Mouse (Mus musculus) cerebellum, postnatal 10 days (tissue): ENCODE data around the gene Gm3005.
"Not testable (repeated sequence)": the region's sequence is repeated elsewhere in the genome, so short reads cannot be mapped to it uniquely, and the experiment has no call there.

Experiments
- DNase-seq, 2 experiments: peaks; one replicate each; pipeline ENCODE4 v3.0.0; 2021; ENCODE audit warnings: mixed read lengths in 2 of 2

Gm3005 gene

DNA sequence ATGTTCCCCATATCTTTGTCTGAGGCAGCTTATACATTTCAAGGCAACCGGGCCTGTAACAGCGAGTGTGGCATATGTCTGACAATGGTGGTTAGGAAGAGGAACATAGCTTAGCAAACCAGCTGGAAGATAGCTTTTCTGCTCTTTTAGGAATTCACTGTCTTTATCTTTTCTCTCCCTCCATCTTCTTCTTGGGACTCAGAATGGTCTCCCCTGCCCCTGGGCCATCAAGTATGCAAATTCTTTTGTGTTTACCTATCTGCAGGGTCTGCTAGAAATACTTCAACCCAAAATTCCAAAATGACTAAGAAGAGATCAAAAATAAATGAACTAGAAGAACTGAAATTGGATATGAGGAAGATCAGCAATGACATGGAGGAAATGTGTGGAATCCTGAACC lies at the start of gene Gm3005:
Gene Gm3005 (plus strand): TSS at position 301 of the 400 bp plus-strand sequence.
- not testable (repeated sequence) for DNase-seq

DNA sequence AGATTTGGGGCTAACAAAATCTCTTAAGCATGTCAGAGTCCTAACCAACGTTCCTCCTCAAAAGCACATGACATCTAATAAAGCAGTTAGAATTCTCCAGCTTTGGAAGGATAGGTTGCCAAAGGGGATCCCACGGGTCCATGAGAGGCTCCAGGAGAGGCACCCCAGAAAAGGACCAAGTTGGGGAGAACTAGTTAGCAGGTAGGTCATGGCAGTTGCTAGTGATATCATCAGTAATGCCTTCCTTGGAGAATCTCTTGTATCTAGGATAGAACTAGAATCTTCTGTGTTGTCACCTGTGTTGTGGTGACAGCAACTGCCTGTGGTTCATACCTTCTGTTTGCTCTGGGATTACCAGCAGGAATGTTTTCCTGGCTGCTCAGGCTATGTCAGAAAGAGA lies 33.1 kb upstream of the Gm3005 start, which contains the start of gene Gm10413:
Gene Gm10413 (plus strand): TSS at position 301 of the 400 bp plus-strand sequence.
- not testable (repeated sequence) for DNase-seq

DNA sequence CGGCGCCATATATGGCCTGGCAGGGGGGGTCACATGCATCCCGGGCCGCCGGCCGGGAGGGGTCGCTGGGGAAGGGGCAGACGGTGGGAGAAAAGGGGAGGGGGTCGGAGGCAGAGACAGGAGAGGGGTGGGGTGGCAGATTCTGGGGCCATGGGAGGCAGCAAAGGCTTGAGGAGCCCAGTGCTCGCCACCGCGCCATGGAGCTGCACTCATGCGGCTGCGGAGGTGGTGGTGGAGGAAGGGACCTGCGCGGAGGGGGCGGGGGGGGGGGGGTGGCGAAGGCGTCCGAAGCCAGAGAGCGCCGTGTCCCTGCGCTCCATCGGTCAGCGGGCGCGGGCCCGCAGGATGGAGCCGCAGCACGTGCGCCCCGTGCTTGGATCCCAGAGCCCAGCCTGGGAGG lies 15.6 kb upstream of the Gm3005 start, which contains the start of gene Gm10409:
Gene Gm10409 (plus strand): TSS at position 301 of the 400 bp plus-strand sequence.
- peak in 1 of 2 experiments; percentile 0 for DNase-seq

DNA sequence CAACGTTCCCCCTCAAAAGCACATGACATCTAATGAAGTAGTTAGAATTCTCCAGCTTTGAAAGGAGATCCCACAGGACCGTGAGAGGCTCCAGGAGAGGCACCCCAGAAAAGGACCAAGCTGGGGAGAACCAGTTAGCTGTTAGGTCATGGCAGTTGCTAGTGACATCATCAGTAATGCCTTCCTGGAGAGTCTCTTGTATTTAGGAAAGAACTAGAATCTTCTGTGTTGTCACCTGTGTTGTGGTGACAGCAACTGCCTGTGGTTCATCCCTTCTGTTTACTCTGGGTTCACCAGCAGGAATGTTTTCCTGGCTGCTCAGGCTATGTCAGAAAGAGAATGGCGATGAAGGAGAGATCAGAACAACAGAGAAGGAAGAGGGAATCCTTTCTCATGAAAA lies 21.2 kb downstream of the Gm3005 start, which contains the start of gene Gm10408:
Gene Gm10408 (plus strand): TSS at position 301 of the 400 bp plus-strand sequence.
- not testable (repeated sequence) for DNase-seq

DNA sequence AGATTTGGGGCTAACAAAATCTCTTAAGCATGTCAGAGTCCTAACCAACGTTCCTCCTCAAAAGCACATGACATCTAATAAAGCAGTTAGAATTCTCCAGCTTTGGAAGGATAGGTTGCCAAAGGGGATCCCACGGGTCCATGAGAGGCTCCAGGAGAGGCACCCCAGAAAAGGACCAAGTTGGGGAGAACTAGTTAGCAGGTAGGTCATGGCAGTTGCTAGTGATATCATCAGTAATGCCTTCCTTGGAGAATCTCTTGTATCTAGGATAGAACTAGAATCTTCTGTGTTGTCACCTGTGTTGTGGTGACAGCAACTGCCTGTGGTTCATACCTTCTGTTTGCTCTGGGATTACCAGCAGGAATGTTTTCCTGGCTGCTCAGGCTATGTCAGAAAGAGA lies 206.3 kb downstream of the Gm3005 start, which contains the start of gene Gm3012:
Gene Gm3012 (plus strand): TSS at position 301 of the 400 bp plus-strand sequence.
- not testable (repeated sequence) for DNase-seq
